Comparison of ENCODE assay signal across 19 mouse cellular contexts in genomic region chr19:25266181-25266580, GRCm38 (mm10). TPM values are rescaled to one million over a fixed set of nuclear protein-coding genes. Genes with fewer than 3 reads are reported as not detected.
DNase-seq lines count a peak whose midpoint lies in the region; ATAC-seq and TF ChIP-seq lines count a peak whose summit lies in the region.
"Had no signal": no experiment of that assay in that cellular context is flagged by ENCODE, and none has a peak within 500 bp of the region (broad histone marks: within the 10 kb centered on the region; RNA-seq: fewer than 3 reads in every experiment).

No protein-coding gene starts in this region.

- intact Hi-C loops in left cerebral cortex, adult 2 months (cut with DNase I), result no loop called here

- no peak overlapping the region for H3K27ac ChIP-seq in intestine, embryonic 15.5 days
- no peak overlapping the region for H3K27ac ChIP-seq in intestine, embryonic 16.5 days (ENCODE audit: low read length)
- 0 out of 2 replicates have a peak overlapping the region, but pooled peaks have one; percentile 49 for H3K27ac ChIP-seq in midbrain, embryonic 10.5 days (replicated peaks)
- no peak overlapping the region for H3K27ac ChIP-seq in midbrain, embryonic 15.5 days
- no peak overlapping the region for H3K27ac ChIP-seq in intestine, postnatal 0 days (ENCODE audit: low read depth, low read length)
- no peak overlapping the region for H3K27ac ChIP-seq in left cerebral cortex, adult 2 months
- H3K27ac ChIP-seq: heart, adult 2 months; hindbrain, embryonic 12.5 days; limb, embryonic 15.5 days; liver, embryonic 15.5 days; macrophage had no signal

- no peak overlapping the region for H3K4me2 ChIP-seq in intestine, embryonic 15.5 days (replicated peaks)
- no peak overlapping the region for H3K4me2 ChIP-seq in intestine, embryonic 16.5 days (ENCODE audit: low read depth, low read length)
- H3K4me2 ChIP-seq in midbrain, embryonic 15.5 days, result no peak overlapping the region
- peak overlapping the region; percentile 35; the same call in 1 of the 2 replicates for H3K4me2 ChIP-seq in intestine, postnatal 0 days (replicated peaks; ENCODE audit: low read depth)
- H3K4me2 ChIP-seq: hindbrain, embryonic 12.5 days; limb, embryonic 15.5 days; liver, embryonic 15.5 days had no signal

- no peak overlapping the region for H3K9ac ChIP-seq in intestine, embryonic 15.5 days
- no peak overlapping the region for H3K9ac ChIP-seq in intestine, embryonic 16.5 days (ENCODE audit: low read depth, low read length)
- no peak overlapping the region for H3K9ac ChIP-seq in midbrain, embryonic 15.5 days
- H3K9ac ChIP-seq in intestine, postnatal 0 days (ENCODE audit: low read depth, low read length), result no peak overlapping the region
- H3K9ac ChIP-seq: hindbrain, embryonic 12.5 days; limb, embryonic 15.5 days; liver, embryonic 15.5 days had no signal

- no peaks in the 10 kb centered on the region for H3K36me3 ChIP-seq in intestine, embryonic 15.5 days
- H3K36me3 ChIP-seq in intestine, embryonic 16.5 days (ENCODE audit: control insufficient read depth, insufficient read depth, low read length), result no peaks in the 10 kb centered on the region
- peaks cover 16% of the 10 kb centered on the region for H3K36me3 ChIP-seq in midbrain, embryonic 10.5 days
- H3K36me3 ChIP-seq in midbrain, embryonic 15.5 days (replicated peaks), result no peaks in the 10 kb centered on the region
- no peaks in the 10 kb centered on the region for H3K36me3 ChIP-seq in intestine, postnatal 0 days (ENCODE audit: control insufficient read depth, insufficient read depth)
- H3K36me3 ChIP-seq: hindbrain, embryonic 12.5 days; limb, embryonic 15.5 days; liver, embryonic 15.5 days had no signal

- H3K27me3 ChIP-seq in intestine, embryonic 15.5 days (replicated peaks), result no peaks in the 10 kb centered on the region
- no peaks in the 10 kb centered on the region for H3K27me3 ChIP-seq in intestine, embryonic 16.5 days (replicated peaks; ENCODE audit: control insufficient read depth, insufficient read depth, low read length)
- H3K27me3 ChIP-seq in midbrain, embryonic 10.5 days (ENCODE audit: low read depth, poor library complexity, severe bottlenecking), result peaks cover 5% of the 10 kb centered on the region; the same call in 1 of the 2 replicates
- no peaks in the 10 kb centered on the region for H3K27me3 ChIP-seq in midbrain, embryonic 15.5 days (replicated peaks)
- H3K27me3 ChIP-seq in intestine, postnatal 0 days (replicated peaks; ENCODE audit: control insufficient read depth, insufficient read depth, low read length), result no peaks in the 10 kb centered on the region
- H3K27me3 ChIP-seq: hindbrain, embryonic 12.5 days; limb, embryonic 15.5 days; liver, embryonic 15.5 days had no signal

- 60% methylated on average over 9 of the region's 9 CpGs for WGBS in intestine, embryonic 15.5 days
- WGBS in intestine, embryonic 16.5 days, result 47% methylated on average over 9 of the region's 9 CpGs
- WGBS in midbrain, embryonic 10.5 days, result 20% methylated on average over 9 of the region's 9 CpGs
- 29% methylated on average over 9 of the region's 9 CpGs for WGBS in midbrain, embryonic 15.5 days
- 41% methylated on average over 9 of the region's 9 CpGs for WGBS in intestine, postnatal 0 days
- WGBS in large intestine, adult 2 months, result 34% methylated on average over 9 of the region's 9 CpGs

- H3K9me3 ChIP-seq in intestine, embryonic 15.5 days, result no peaks in the 10 kb centered on the region
- no peaks in the 10 kb centered on the region; the same call in 1 of the 2 replicates for H3K9me3 ChIP-seq in intestine, embryonic 16.5 days (ENCODE audit: control insufficient read depth, low read length)
- peaks cover 8% of the 10 kb centered on the region; the same call in 1 of the 2 replicates for H3K9me3 ChIP-seq in midbrain, embryonic 10.5 days (replicated peaks)
- H3K9me3 ChIP-seq in midbrain, embryonic 15.5 days, result no peaks in the 10 kb centered on the region
- no peaks in the 10 kb centered on the region for H3K9me3 ChIP-seq in intestine, postnatal 0 days (ENCODE audit: control insufficient read depth)
- H3K9me3 ChIP-seq: limb, embryonic 15.5 days; liver, embryonic 15.5 days had no signal

- no peak overlapping the region for H3K4me3 ChIP-seq in intestine, embryonic 15.5 days (replicated peaks)
- H3K4me3 ChIP-seq in intestine, embryonic 16.5 days (ENCODE audit: low read length), result no peak overlapping the region
- peak overlapping the region; percentile 24 for H3K4me3 ChIP-seq in midbrain, embryonic 10.5 days
- no peak overlapping the region for H3K4me3 ChIP-seq in midbrain, embryonic 15.5 days
- no peak overlapping the region for H3K4me3 ChIP-seq in intestine, postnatal 0 days (ENCODE audit: low read depth, low read length)
- no peak overlapping the region for H3K4me3 ChIP-seq in left cerebral cortex, adult 2 months
- H3K4me3 ChIP-seq: heart, adult 2 months; hindbrain, embryonic 12.5 days; limb, embryonic 15.5 days; liver, embryonic 15.5 days had no signal

- peak; percentile 30 for DNase-seq in midbrain, embryonic 10.5 days (ENCODE audit: low spot score)
- DNase-seq in large intestine, adult 2 months (ENCODE audit: low read depth, low spot score), result peak; percentile 75
- no peak for DNase-seq in left cerebral cortex, adult 2 months (ENCODE audit: extremely low spot score in 1 of 2, low spot score in 2 of 2)
- DNase-seq: cerebellum, adult 18-20 months; cerebellum, postnatal 25 days; gastrocnemius, postnatal 14 days; heart, adult 2 months; heart, postnatal 14 days; thymus, adult 2 months had no signal

- H3K4me1 ChIP-seq in intestine, embryonic 15.5 days (replicated peaks), result peaks cover 8% of the 10 kb centered on the region; the same call in 1 of the 2 replicates
- peaks cover 7% of the 10 kb centered on the region for H3K4me1 ChIP-seq in intestine, embryonic 16.5 days (ENCODE audit: control insufficient read depth, insufficient read depth, low read length)
- peaks cover 26% of the 10 kb centered on the region for H3K4me1 ChIP-seq in midbrain, embryonic 10.5 days
- peaks cover 5% of the 10 kb centered on the region for H3K4me1 ChIP-seq in midbrain, embryonic 15.5 days
- peaks cover 4% of the 10 kb centered on the region; the same call in 1 of the 2 replicates for H3K4me1 ChIP-seq in intestine, postnatal 0 days (replicated peaks; ENCODE audit: control insufficient read depth, insufficient read depth, low read length)
- H3K4me1 ChIP-seq: liver, embryonic 15.5 days had no signal

- no peak for TF ChIP-seq CTCF in intestine, postnatal 0 days (IDR thresholded peaks at IDR 0.05; ENCODE audit: low read depth)
- TF ChIP-seq CTCF in left cerebral cortex, adult 2 months (IDR thresholded peaks at IDR 0.05), result no peak

- ATAC-seq in intestine, embryonic 15.5 days, result 0 out of 2 replicates have a peak, but pooled peaks have one; percentile 31
- no peak for ATAC-seq in intestine, embryonic 16.5 days
- ATAC-seq in midbrain, embryonic 15.5 days (replicated peaks), result no peak
- ATAC-seq in intestine, postnatal 0 days, result peak; percentile 54; the same call in 1 of the 2 replicates
- ATAC-seq: forebrain, embryonic 14.5 days; inflammation-experienced regulatory T-cells, adult 6 months had no signal

RNA-seq across cellular contexts. Expression of gene Kank1, which starts 29.4 kb away (rescaled TPM):
- polyA plus RNA-seq in intestine, embryonic 15.5 days (2015; fragmentation: Nextera tagmentation; extraction: Ambion mirVana), result 17.0 and 18.8 TPM in 2 replicates
- polyA plus RNA-seq in intestine, embryonic 16.5 days (2015; fragmentation: Nextera tagmentation; extraction: Ambion mirVana), result 15.5 and 16.1 TPM in 2 replicates
- polyA plus RNA-seq in midbrain, embryonic 10.5 days (2016; fragmentation: Nextera tagmentation; extraction: Ambion mirVana), result 19.0 and 23.1 TPM in 2 replicates
- 6.6 and 6.7 TPM in 2 replicates for polyA plus RNA-seq in midbrain, embryonic 15.5 days (2015; fragmentation: Nextera tagmentation; extraction: Ambion mirVana)
- polyA plus RNA-seq in intestine, postnatal 0 days (2015; fragmentation: Nextera tagmentation; extraction: Ambion mirVana), result 6.0 and 6.9 TPM in 2 replicates
- polyA plus RNA-seq in large intestine, adult 2 months (2012; rRNA removed), result 11.3 and 15.9 TPM in 2 replicates
- 10 to 100 TPM; 14.1 to 20.0 TPM for total RNA-seq in left cerebral cortex, adult 2 months (2021)
- polyA plus RNA-seq: inflammation-experienced regulatory T-cells, adult 6 months; macrophage had no signal

Comparison
In these comparisons a context has a peak if more than half of its experiments do, and no peak if none do; other contexts are left out.
1. ATAC-seq: peak in intestine, embryonic 15.5 days (single experiment) and intestine, postnatal 0 days (single experiment); none in intestine, embryonic 16.5 days (single experiment) and midbrain, embryonic 15.5 days (single experiment).
2. DNase-seq: peak in midbrain, embryonic 10.5 days (single experiment) and large intestine, adult 2 months (single experiment); none in left cerebral cortex, adult 2 months (0 of 2).